Mouse (Mus musculus) intestine, postnatal 0 days (tissue): ENCODE measurements at regions not wholly inside any gene's neighbourhood (a gene's known extent, or its start where the extent isn't known, plus 50 kb on each side); places are given as distances from the start of the nearest gene placed in this dataset.

Experiments used
- ATAC-seq: fragments of 200-750 bp; cut with Nextera tagmentation; 2 replicates; pipeline ENCODE4 v1.8.0; 2017; ENCODE audit warnings: mild to moderate bottlenecking, moderate TSS enrichment, moderate library complexity
- H3K27ac ChIP-seq: fragments of 300-500 bp; sonication (generic); 2 replicates; pipeline ENCODE4 v1.5.1; 2014; ENCODE audit warnings: mild to moderate bottlenecking, low read depth, low read length, moderate library complexity
- H3K27me3 ChIP-seq: fragments of 300-500 bp; sonication (generic); replicated peaks from 2 replicates; pipeline ENCODE4 v1.6.1; 2014; ENCODE audit warnings: low read length, mixed read lengths; ENCODE audit not compliant: control insufficient read depth, insufficient read depth
- H3K36me3 ChIP-seq: fragments of 300-500 bp; sonication (generic); 2 replicates; pipeline ENCODE4 v1.6.1; 2014; ENCODE audit warnings: mild to moderate bottlenecking, moderate library complexity; ENCODE audit not compliant: control insufficient read depth, insufficient read depth
- H3K4me1 ChIP-seq: fragments of 300-500 bp; sonication (generic); replicated peaks from 2 replicates; pipeline ENCODE4 v1.6.1; 2014; ENCODE audit warnings: antibody characterized with exemption, low read length, mixed read lengths; ENCODE audit not compliant: control insufficient read depth, insufficient read depth
- H3K4me2 ChIP-seq: fragments of 300-500 bp; sonication (generic); replicated peaks from 2 replicates; pipeline ENCODE4 v1.6.1; 2014; ENCODE audit warnings: low read depth, mild to moderate bottlenecking, moderate library complexity
- H3K4me3 ChIP-seq: fragments of 300-500 bp; sonication (generic); 2 replicates; pipeline ENCODE4 v1.5.1; 2014; ENCODE audit warnings: low read depth, low read length
- H3K9ac ChIP-seq: fragments of 300-500 bp; sonication (generic); 2 replicates; pipeline ENCODE4 v1.6.1; 2014; ENCODE audit warnings: mild to moderate bottlenecking, low read depth, low read length
- H3K9me3 ChIP-seq: fragments of 300-500 bp; sonication (generic); 2 replicates; pipeline ENCODE4 v1.6.1; 2016; ENCODE audit warnings: mixed run types; ENCODE audit not compliant: control insufficient read depth
- CTCF ChIP-seq: sonication (generic); IDR thresholded peaks from 2 replicates; pipeline ENCODE4 v1.5.1; 2016; ENCODE audit warnings: low read depth, mild to moderate bottlenecking, control low read depth, antibody characterized with exemption, moderate library complexity
- WGBS: fragments of 180-500 bp; shearing (Covaris S2); extraction: QIAGEN DNeasy Blood & Tissue Kit; methylation state at CpG from one replicate; pipeline ENCODE4 v1.1.7; 2014; 5-methylcytosine and 5-hydroxymethylcytosine counted together

DNA sequence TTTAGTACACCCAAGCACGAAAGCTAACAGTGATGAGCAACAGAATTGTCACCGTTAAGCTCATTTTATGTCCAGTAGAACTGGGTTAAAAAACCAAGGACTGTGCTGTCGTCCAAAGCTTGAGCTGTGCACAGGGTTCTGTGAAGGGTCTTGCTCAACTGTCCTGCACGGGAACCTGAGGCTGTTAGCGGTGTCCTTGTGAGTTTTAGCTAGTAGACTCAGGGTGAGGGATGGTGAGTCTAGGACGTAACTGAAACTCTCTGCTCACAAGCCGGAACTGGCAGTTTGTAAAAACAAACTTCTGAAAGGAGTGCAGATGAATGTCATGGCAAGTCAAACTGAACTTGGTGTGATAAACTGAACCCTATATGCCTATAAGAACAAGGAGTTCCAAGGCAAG lies 95.6 kb downstream of the 1700020N01Rik start:
- no peak overlapping the region for H3K4me2 ChIP-seq
- no peak for ATAC-seq
- WGBS = 83% methylated on average over 7 of the region's 7 CpGs
- no peaks in the 10 kb centered on the region for H3K27me3 ChIP-seq
- no peak for TF ChIP-seq CTCF
- no peaks in the 10 kb centered on the region for H3K9me3 ChIP-seq
- no peaks in the 10 kb centered on the region for H3K36me3 ChIP-seq
- H3K9ac ChIP-seq = no peak overlapping the region
- H3K4me1 ChIP-seq = 0 out of 2 replicates have a peak, but pooled peaks cover 2% of the 10 kb centered on the region
- H3K27ac ChIP-seq = no peak overlapping the region
- no peak overlapping the region for H3K4me3 ChIP-seq

DNA sequence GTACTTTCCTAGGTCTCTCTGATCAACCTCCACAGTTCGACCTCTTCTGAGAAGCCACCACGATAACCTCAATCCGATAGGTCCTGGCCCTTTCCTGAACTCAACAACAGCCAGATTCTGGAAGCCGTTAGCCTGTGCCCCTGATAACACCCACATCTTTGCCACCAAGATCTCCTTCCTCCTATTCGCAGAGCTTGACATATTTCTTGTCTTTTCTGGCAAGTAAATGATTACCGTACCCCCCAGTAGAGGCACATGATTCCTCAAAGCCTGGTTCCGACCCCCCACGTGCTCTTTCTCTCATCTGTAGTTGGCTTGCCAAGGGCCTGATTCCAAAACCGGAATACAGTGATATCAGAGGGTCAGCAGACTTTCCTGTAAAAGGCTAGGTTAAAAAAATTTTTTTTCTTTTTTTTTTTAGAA lies 96.9 kb downstream of the 1700020N01Rik start:
- no peaks in the 10 kb centered on the region for H3K9me3 ChIP-seq
- no peak overlapping the region for H3K4me2 ChIP-seq
- H3K36me3 ChIP-seq = no peaks in the 10 kb centered on the region
- WGBS = 67% methylated on average over 9 of the region's 9 CpGs
- H3K9ac ChIP-seq = no peak overlapping the region
- no peak overlapping the region for H3K27ac ChIP-seq
- ATAC-seq = no peak
- no peak overlapping the region for H3K4me3 ChIP-seq
- no peak for TF ChIP-seq CTCF
- no peaks in the 10 kb centered on the region for H3K27me3 ChIP-seq
- H3K4me1 ChIP-seq = 0 out of 2 replicates have a peak, but pooled peaks cover 2% of the 10 kb centered on the region

DNA sequence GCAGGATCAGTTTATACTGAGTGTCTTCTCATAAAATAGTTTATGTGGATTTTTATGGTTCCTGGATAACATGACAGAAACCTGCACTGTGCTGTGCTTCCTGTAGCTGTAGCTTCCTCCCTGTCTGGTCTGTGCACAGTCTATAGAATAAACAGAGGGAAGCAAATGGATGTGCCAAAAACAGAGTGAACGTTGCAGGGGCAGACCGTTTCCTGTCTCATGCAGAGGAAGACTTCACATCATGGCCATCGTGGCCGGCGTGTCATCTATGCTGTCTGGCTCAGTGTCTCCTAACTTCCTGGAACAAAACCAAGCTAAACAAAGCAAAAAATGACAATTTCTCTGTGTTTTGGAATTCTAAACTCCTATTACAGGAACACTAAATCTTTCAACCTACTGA lies 102.2 kb downstream of the 1700020N01Rik start:
- Histone ChIP-seq H3K9ac (no peak overlapping the region), H3K4me2 (no peak overlapping the region), H3K36me3 (no peaks in the 10 kb centered on the region), H3K4me1 (no peaks in the 10 kb centered on the region), H3K27me3 (no peaks in the 10 kb centered on the region), H3K4me3 (no peak overlapping the region), H3K9me3 (no peaks in the 10 kb centered on the region), H3K27ac (no peak overlapping the region)
- WGBS = 54% methylated on average over 5 of the region's 5 CpGs
- no peak for TF ChIP-seq CTCF
- ATAC-seq = no peak

DNA sequence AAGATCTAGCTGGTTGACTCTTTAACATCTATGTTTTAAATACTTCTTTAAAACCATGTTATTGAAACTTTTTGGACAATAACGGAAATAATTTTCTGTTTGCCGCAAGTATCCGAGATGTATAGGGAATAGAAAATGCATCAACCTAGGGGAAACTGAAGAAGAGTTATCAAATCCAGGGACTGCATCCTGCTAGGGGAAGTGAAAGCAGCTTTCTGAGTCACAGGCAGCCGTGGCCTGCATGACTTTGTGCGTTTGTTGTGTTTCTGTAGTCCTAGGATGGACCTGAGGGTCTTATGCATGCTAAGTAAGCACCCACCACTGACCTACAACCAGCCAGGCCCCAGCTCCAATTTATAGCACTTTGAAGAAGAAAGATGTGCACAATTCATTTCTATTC lies 103.7 kb downstream of the 1700020N01Rik start:
- no peak for ATAC-seq
- Histone ChIP-seq H3K36me3 (no peaks in the 10 kb centered on the region), H3K4me3 (no peak overlapping the region), H3K9ac (no peak overlapping the region), H3K4me1 (no peaks in the 10 kb centered on the region), H3K4me2 (no peak overlapping the region), H3K27me3 (no peaks in the 10 kb centered on the region), H3K27ac (no peak overlapping the region), H3K9me3 (no peaks in the 10 kb centered on the region)
- no peak for TF ChIP-seq CTCF
- 82% methylated on average over 5 of the region's 5 CpGs for WGBS

GRCm38 (mm10) chr10:21701580-21701979 lies 108.6 kb downstream of the 1700020N01Rik start:
- H3K27me3 ChIP-seq = no peaks in the 10 kb centered on the region; the same call in 1 of the 2 replicates
- 28% methylated on average over 3 of the region's 3 CpGs for WGBS
- ATAC-seq = no peak
- no peak overlapping the region for H3K4me3 ChIP-seq
- no peaks in the 10 kb centered on the region for H3K9me3 ChIP-seq
- no peak overlapping the region for H3K4me2 ChIP-seq
- no peak overlapping the region for H3K9ac ChIP-seq
- no peaks in the 10 kb centered on the region for H3K4me1 ChIP-seq
- TF ChIP-seq CTCF = no peak
- H3K36me3 ChIP-seq = no peaks in the 10 kb centered on the region
- H3K27ac ChIP-seq = no peak overlapping the region

GRCm38 (mm10) chr10:21702134-21702533 lies 109.2 kb downstream of the 1700020N01Rik start:
- H3K4me2 ChIP-seq = no peak overlapping the region
- no peaks in the 10 kb centered on the region for H3K9me3 ChIP-seq
- no peaks in the 10 kb centered on the region; the same call in 1 of the 2 replicates for H3K27me3 ChIP-seq
- no peaks in the 10 kb centered on the region for H3K4me1 ChIP-seq
- 82% methylated on average over 1 of the region's 1 CpGs for WGBS
- H3K4me3 ChIP-seq = no peak overlapping the region
- H3K9ac ChIP-seq = no peak overlapping the region
- no peaks in the 10 kb centered on the region for H3K36me3 ChIP-seq
- ATAC-seq = no peak
- no peak overlapping the region for H3K27ac ChIP-seq
- TF ChIP-seq CTCF = no peak

- Histone ChIP-seq H3K27me3 (no peaks in the 10 kb centered on the region), H3K9me3 (no peaks in the 10 kb centered on the region), H3K9ac (no peak overlapping the region), H3K27ac (no peak overlapping the region), H3K4me2 (no peak overlapping the region), H3K4me3 (no peak overlapping the region), H3K4me1 (0 out of 2 replicates have a peak, but pooled peaks cover 5% of the 10 kb centered on the region), H3K36me3 (no peaks in the 10 kb centered on the region)
- 59% methylated on average over 7 of the region's 7 CpGs for WGBS
- TF ChIP-seq CTCF = no peak
- no peak for ATAC-seq
These were observed 118.9 kb downstream of the 1700020N01Rik start for GRCm38 (mm10) chr10:21711866-21712265.
